Comparison of ENCODE assay signal across 10 mouse cellular contexts in the genomic region with DNA sequence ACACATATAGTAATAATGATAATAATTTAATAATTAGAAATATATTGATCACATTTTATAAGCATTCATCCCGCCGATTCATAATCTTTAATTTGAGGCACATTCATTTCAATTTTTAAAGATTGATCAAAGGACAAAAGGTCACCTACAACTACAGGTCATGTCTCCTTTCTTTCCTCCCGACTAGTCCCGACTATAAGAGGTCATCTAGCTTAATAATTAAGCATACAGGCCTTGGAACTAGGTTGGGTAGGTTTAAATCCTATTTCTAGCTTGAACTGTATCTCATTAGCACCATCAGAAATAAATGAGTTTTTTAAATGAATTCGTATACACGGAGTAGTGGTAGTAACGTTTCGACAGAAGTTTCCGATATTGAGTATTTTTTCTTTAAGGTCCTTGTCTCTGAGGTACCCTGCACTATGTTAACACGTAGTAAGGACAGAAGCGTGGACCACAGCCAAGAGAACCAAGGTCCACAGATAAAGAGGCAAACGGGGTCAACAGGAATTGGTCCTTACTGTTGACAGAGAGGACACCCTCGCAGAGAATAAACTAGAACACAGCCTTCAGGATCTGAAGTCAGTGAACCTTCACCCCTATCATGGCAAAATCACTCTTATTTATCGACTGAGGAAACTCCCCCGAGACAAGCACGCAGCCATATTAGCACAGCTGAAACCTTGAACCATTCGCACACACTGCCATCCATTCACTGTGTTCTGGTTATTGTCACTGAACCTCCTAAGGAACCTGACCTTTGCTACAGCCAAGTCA.
A peak's percentile ranks its signal among the peaks of the same experiment; 100 is the strongest.
DNase-seq lines count a peak whose midpoint lies in the region.
"Had no signal": no experiment of that assay in that cellular context is flagged by ENCODE, and none has a peak within 500 bp of the region (broad histone marks: within the 10 kb centered on the region; RNA-seq: fewer than 3 reads in every experiment).

No protein-coding gene starts in this region.

- DNase-seq in embryo, embryonic 10 days (ENCODE audit: low spot score) = peak; percentile 36
- DNase-seq in embryo, embryonic 10.5 days (ENCODE audit: low spot score) = no peak
- DNase-seq in MN1 (ENCODE audit: low spot score) = peak; percentile 64
- peak; percentile 58 for DNase-seq in heart, postnatal 4 days
- peak; percentile 64 to 68 for DNase-seq in kidney, postnatal 36 days
- DNase-seq in left cerebral cortex, adult 8-10 months (ENCODE audit: low spot score in 2 of 2) = no peak
- DNase-seq in neural tube, embryonic 10.5 days (ENCODE audit: extremely low spot score, low spot score) = no peak
- no peak for DNase-seq in forebrain, embryonic 10.5 days (ENCODE audit: extremely low spot score, low spot score)

- WGBS in forebrain, embryonic 10.5 days = 87% methylated on average over 17 of the region's 17 CpGs

- H3K4me3 ChIP-seq in forebrain, embryonic 10.5 days = no peak overlapping the region
- H3K4me3 ChIP-seq: midbrain, embryonic 10.5 days; neural tube, embryonic 12.5 days had no signal

- peaks cover 41% of the 10 kb centered on the region for H3K4me1 ChIP-seq in forebrain, embryonic 10.5 days

- no peaks in the 10 kb centered on the region for H3K36me3 ChIP-seq in forebrain, embryonic 10.5 days (replicated peaks)
- H3K36me3 ChIP-seq: midbrain, embryonic 10.5 days; neural tube, embryonic 12.5 days had no signal

- no peaks in the 10 kb centered on the region for H3K27me3 ChIP-seq in forebrain, embryonic 10.5 days (ENCODE audit: poor library complexity, severe bottlenecking)
- H3K27me3 ChIP-seq: neural tube, embryonic 12.5 days had no signal

- no peak overlapping the region for H3K27ac ChIP-seq in forebrain, embryonic 10.5 days
- H3K27ac ChIP-seq: neural tube, embryonic 12.5 days had no signal

- no peaks in the 10 kb centered on the region for H3K9me3 ChIP-seq in forebrain, embryonic 10.5 days
- H3K9me3 ChIP-seq: midbrain, embryonic 10.5 days; neural tube, embryonic 12.5 days had no signal

Comparison
In these comparisons a context has a peak if more than half of its experiments do, and no peak if none do; other contexts are left out.
1. DNase-seq: peak in embryo, embryonic 10 days (single experiment), MN1 (single experiment), heart, postnatal 4 days (single experiment) and kidney, postnatal 36 days (2 of 2); none in embryo, embryonic 10.5 days (single experiment), left cerebral cortex, adult 8-10 months (0 of 2), neural tube, embryonic 10.5 days (single experiment) and forebrain, embryonic 10.5 days (single experiment).